Mouse (Mus musculus) MEL (cell line): ENCODE measurements around the gene Plekha5. TPM values are rescaled to one million over a fixed set of nuclear protein-coding genes. Genes with fewer than 3 reads are reported as not detected.
"Not testable (repeated sequence)": the region's sequence is repeated elsewhere in the genome, so short reads cannot be mapped to it uniquely, and the experiment has no call there.

Experiments
- DNase-seq: peaks from one replicate; pipeline ENCODE4 v3.0.0; 2011; ENCODE audit warnings: low read depth, low spot score
- H3K27ac ChIP-seq: 2 replicates; pipeline ENCODE4 v1.5.1; 2012; ENCODE audit warnings: low read depth, mild to moderate bottlenecking, control low read depth, low read length, moderate library complexity; ENCODE audit not compliant: control insufficient read depth
- H3K27me3 ChIP-seq, 2 experiments: fragments of 150-350 bp in 1 of 2; sonication (generic) in 1 of 2; 2 replicates each; pipeline ENCODE4 v1.6.1; 2012; ENCODE audit warnings: low read length in 2 of 2, mild to moderate bottlenecking in 2 of 2, improper control_type of control experiment in 1 of 2, moderate library complexity in 1 of 2; ENCODE audit not compliant: insufficient read depth in 2 of 2, control insufficient read depth in 1 of 2
- H3K36me3 ChIP-seq, 2 experiments: 2 replicates each; pipeline ENCODE4 v1.6.1; 2012 to 2014; ENCODE audit warnings: low read length in 2 of 2, improper control_type of control experiment in 1 of 2, inconsistent platforms in 1 of 2, mild to moderate bottlenecking in 1 of 2; ENCODE audit not compliant: insufficient read depth in 2 of 2, control insufficient read depth in 1 of 2
- H3K4me1 ChIP-seq, 2 experiments: fragments of 150-350 bp in 1 of 2; sonication (generic) in 1 of 2; 2 replicates each; pipeline ENCODE4 v1.6.1; 2012; ENCODE audit warnings: low read length in 2 of 2, improper control_type of control experiment in 1 of 2, mild to moderate bottlenecking in 1 of 2; ENCODE audit not compliant: insufficient read depth in 2 of 2, control insufficient read depth in 1 of 2
- H3K4me3 ChIP-seq, 2 experiments: fragments of 150-350 bp in 1 of 2; sonication (generic) in 1 of 2; 2 replicates each; pipeline ENCODE4 v1.5.1; 2012; ENCODE audit warnings: low read depth in 2 of 2, low read length in 2 of 2, mild to moderate bottlenecking in 2 of 2, moderate library complexity in 2 of 2, control low read depth in 1 of 2, improper control_type of control experiment in 1 of 2; ENCODE audit not compliant: control insufficient read depth in 1 of 2, insufficient read depth in 1 of 2
- H3K79me2 ChIP-seq: 2 replicates; pipeline ENCODE4 v1.6.1; 2012; ENCODE audit warnings: mild to moderate bottlenecking, low read length, moderate library complexity; ENCODE audit not compliant: control insufficient read depth, poor library complexity, insufficient read depth
- H3K9ac ChIP-seq: 2 replicates; pipeline ENCODE4 v1.6.1; 2012; ENCODE audit warnings: low read depth, mild to moderate bottlenecking, control low read depth, low read length, moderate library complexity; ENCODE audit not compliant: control insufficient read depth, poor library complexity, severe bottlenecking
- H3K9me3 ChIP-seq: fragments of 150-350 bp; sonication (generic); replicated peaks from 2 replicates; pipeline ENCODE4 v1.6.1; 2012; ENCODE audit warnings: mild to moderate bottlenecking, low read length, improper control_type of control experiment, moderate library complexity; ENCODE audit not compliant: insufficient read depth
- CHD1 ChIP-seq: IDR thresholded peaks from 2 replicates; pipeline ENCODE4 v1.6.1; 2012; ENCODE audit warnings: low read depth, mild to moderate bottlenecking, inconsistent platforms, low read length, improper control_type of control experiment
- CHD2 ChIP-seq: IDR thresholded peaks from 2 replicates; pipeline ENCODE4 v1.6.1; 2011; ENCODE audit warnings: low read length, improper control_type of control experiment
- GABPA ChIP-seq: IDR thresholded peaks from 2 replicates; pipeline ENCODE4 v1.6.1; 2012; ENCODE audit warnings: low read depth, mild to moderate bottlenecking, inconsistent platforms, low read length, improper control_type of control experiment, moderate library complexity
- GATA1 ChIP-seq: IDR thresholded peaks from 2 replicates; pipeline ENCODE4 v1.6.1; 2011; ENCODE audit warnings: low read depth, low read length, improper control_type of control experiment
- JUND ChIP-seq: IDR thresholded peaks from 2 replicates; pipeline ENCODE4 v1.6.1; 2011; ENCODE audit warnings: low read depth, mild to moderate bottlenecking, improper control_type of control experiment, low read length
- KAT2A ChIP-seq: conservative IDR thresholded peaks from 2 replicates; pipeline ENCODE4 v1.6.1; 2012; ENCODE audit warnings: low read depth, low read length, improper control_type of control experiment, inconsistent platforms
- MXI1 ChIP-seq: IDR thresholded peaks from 2 replicates; pipeline ENCODE4 v1.6.1; 2011; ENCODE audit warnings: mild to moderate bottlenecking, low read depth, low read length, improper control_type of control experiment
- NRF1 ChIP-seq: IDR thresholded peaks from 2 replicates; pipeline ENCODE4 v1.6.1; 2014; ENCODE audit warnings: low read depth, mild to moderate bottlenecking, inconsistent platforms, low read length, improper control_type of control experiment, moderate library complexity; ENCODE audit not compliant: poor library complexity, insufficient read depth, severe bottlenecking
- POLR2AphosphoS2 ChIP-seq: IDR thresholded peaks from 2 replicates; pipeline ENCODE4 v1.6.1; 2011; ENCODE audit warnings: low read length, improper control_type of control experiment
- POLR2AphosphoS5 ChIP-seq: IDR thresholded peaks from 2 replicates; pipeline ENCODE4 v1.6.1; 2012; ENCODE audit warnings: low read depth, borderline replicate concordance, mild to moderate bottlenecking, inconsistent platforms, low read length, moderate library complexity, mixed read lengths
- RCOR1 ChIP-seq: IDR thresholded peaks from 2 replicates; pipeline ENCODE4 v1.6.1; 2012; ENCODE audit warnings: low read depth, mild to moderate bottlenecking, inconsistent platforms, low read length, improper control_type of control experiment
- SMC3 ChIP-seq: IDR thresholded peaks from 2 replicates; pipeline ENCODE4 v1.6.1; 2011; ENCODE audit warnings: low read depth, low read length, improper control_type of control experiment
- TCF12 ChIP-seq: IDR thresholded peaks from 2 replicates; pipeline ENCODE4 v1.6.1; 2014; ENCODE audit warnings: low read depth, mild to moderate bottlenecking, inconsistent platforms, low read length, improper control_type of control experiment, moderate library complexity
- USF2 ChIP-seq, 2 experiments: IDR thresholded peaks; 2 replicates each; pipeline ENCODE4 v1.6.1; 2011 to 2012; ENCODE audit warnings: improper control_type of control experiment in 2 of 2, low read length in 2 of 2, borderline replicate concordance in 1 of 2, inconsistent platforms in 1 of 2, low read depth in 1 of 2, mild to moderate bottlenecking in 1 of 2; ENCODE audit not compliant: insufficient read depth in 1 of 2
- ZKSCAN1 ChIP-seq: IDR thresholded peaks from 2 replicates; pipeline ENCODE4 v1.6.1; 2012; ENCODE audit warnings: low read depth, mild to moderate bottlenecking, inconsistent platforms, low read length, improper control_type of control experiment, moderate library complexity
- polyA plus RNA-seq, 2 experiments: library from polyadenylated mRNA; stranded (reverse) in 1 of 2; unstranded in 1 of 2; fragments of >175 nt in 1 of 2; fragments of >200 nt in 1 of 2; gene quantifications; 2 replicates each; pipeline versions ENCODE4 v1.2.1 to v1.2.4; 2012; ENCODE audit warnings: low replicate concordance in 2 of 2, low read depth in 1 of 2; ENCODE audit not compliant: insufficient read length in 2 of 2, insufficient read depth in 1 of 2, missing spikeins in 1 of 2
- total RNA-seq: library from RNA; depleted of rRNA; stranded (reverse); fragments of 300-350 nt; gene quantifications from 2 replicates; pipeline ENCODE4 v1.2.3, GENCODE M21; 2012

Plekha5 gene
- total and polyA plus RNA-seq, 3 experiments: 0.24 to 0.35 TPM; not detected in 1

DNA sequence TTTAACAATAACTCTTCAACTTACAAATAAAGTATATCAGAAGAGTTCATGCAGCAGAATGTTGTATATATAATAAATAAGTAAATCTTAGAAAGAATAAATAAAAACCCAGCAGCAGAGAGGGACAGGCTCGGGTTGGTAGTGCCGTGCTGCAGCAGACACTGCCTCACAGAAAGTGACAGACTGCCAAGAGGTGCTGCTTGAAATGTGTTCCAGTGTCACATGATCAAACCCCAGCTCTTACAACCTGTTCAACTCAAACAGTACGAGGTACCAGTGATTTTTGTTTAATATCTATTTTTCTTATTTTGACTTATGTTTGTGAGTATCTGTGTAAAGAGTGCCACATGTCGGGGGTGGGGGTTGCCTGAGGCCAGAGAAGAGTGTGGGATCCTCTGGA, 75.1 kb downstream of the Plekha5 start:
- Histone ChIP-seq H3K4me1 (no peaks in the 10 kb centered on the region), H3K79me2 (no peaks in the 10 kb centered on the region), H3K9me3 (no peaks in the 10 kb centered on the region), H3K36me3 (no peaks in the 10 kb centered on the region), H3K4me3 (no peak overlapping the region), H3K9ac (no peak overlapping the region), H3K27me3 (no peaks in the 10 kb centered on the region), H3K27ac (no peak overlapping the region)
- TF ChIP-seq TCF12: no peak
- no peak for TF ChIP-seq KAT2A
- no peak for TF ChIP-seq USF2 (IDR thresholded peaks at IDR 0.05; ENCODE audit: borderline replicate concordance in 1 of 2, insufficient read depth in 1 of 2, low read depth in 1 of 2, low read length in 2 of 2)
- no peak for TF ChIP-seq GABPA
- no peak for DNase-seq

DNA sequence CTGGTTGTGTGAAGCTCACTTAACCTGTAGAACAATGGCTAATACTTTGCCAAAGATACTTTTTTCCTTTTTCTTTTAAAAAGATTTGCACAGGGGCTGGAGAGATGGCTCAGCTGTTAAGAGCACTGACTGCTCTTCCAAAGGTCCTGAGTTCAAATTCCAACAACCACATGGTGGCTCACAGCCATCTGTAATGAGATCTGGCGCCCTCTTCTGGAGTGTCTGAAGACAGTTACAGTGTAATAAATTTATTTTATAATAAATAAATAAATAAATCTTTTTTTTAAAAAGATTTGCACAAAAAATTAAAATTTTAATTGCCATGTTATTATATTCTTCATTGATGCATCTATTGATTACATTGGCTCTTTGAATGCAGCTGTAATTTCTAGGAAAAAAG, 77.0 kb downstream of the Plekha5 start:
- H3K79me2 ChIP-seq, H3K4me3 ChIP-seq, H3K27me3 ChIP-seq, H3K9me3 ChIP-seq, H3K4me1 ChIP-seq, DNase-seq, H3K9ac ChIP-seq, H3K36me3 ChIP-seq, H3K27ac ChIP-seq: not testable (repeated sequence)

GRCm38 (mm10) chr6:140501841-140502240, 78.0 kb downstream of the Plekha5 start:
- no peak overlapping the region for H3K9ac ChIP-seq
- TF ChIP-seq SMC3 (no peak), GABPA (no peak), POLR2AphosphoS5 (no peak), NRF1 (no peak), CHD2 (no peak), USF2 (IDR thresholded peaks at IDR 0.05; ENCODE audit: borderline replicate concordance in 1 of 2, insufficient read depth in 1 of 2, low read depth in 1 of 2, low read length in 2 of 2) (no peak), POLR2AphosphoS2 (no peak)
- DNase-seq: no peak

DNA sequence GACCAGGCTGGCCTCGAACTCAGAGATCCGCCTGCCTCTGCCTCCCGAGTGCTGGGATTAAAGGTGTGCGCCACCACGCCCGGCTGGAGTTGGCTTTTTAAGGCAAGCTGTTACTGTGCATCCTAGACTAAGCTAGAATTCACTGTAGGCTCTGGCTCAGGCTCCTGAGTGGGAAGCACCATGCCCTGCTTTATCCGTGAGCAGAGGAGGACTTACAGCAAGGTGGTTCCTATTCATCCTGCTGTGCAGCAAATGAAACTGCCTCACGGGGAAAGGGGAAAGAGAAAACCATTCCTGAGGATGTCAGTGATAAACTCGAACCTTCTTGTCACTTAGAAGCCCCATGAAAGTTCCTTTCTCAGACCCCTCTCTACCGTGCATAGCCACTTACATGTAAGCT, 80.9 kb downstream of the Plekha5 start:
- Histone ChIP-seq H3K79me2 (no peaks in the 10 kb centered on the region), H3K4me1 (no peaks in the 10 kb centered on the region), H3K36me3 (no peaks in the 10 kb centered on the region), H3K27me3 (no peaks in the 10 kb centered on the region), H3K9ac (no peak overlapping the region), H3K27ac (no peak overlapping the region), H3K4me3 (no peak overlapping the region), H3K9me3 (no peaks in the 10 kb centered on the region)
- TF ChIP-seq POLR2AphosphoS2 (no peak), CHD1 (no peak), JUND (no peak), KAT2A (no peak), RCOR1 (no peak), ZKSCAN1 (no peak), MXI1 (no peak), GATA1 (no peak)
- no peak for DNase-seq

More at GRCm38 (mm10) chr6:140501841-140502240, 78.0 kb downstream of the Plekha5 start:
- H3K36me3 ChIP-seq: no peaks in the 10 kb centered on the region
- H3K9me3 ChIP-seq: no peaks in the 10 kb centered on the region
- no peaks in the 10 kb centered on the region for H3K27me3 ChIP-seq
- no peaks in the 10 kb centered on the region for H3K4me1 ChIP-seq
- H3K27ac ChIP-seq: no peak overlapping the region
- no peaks in the 10 kb centered on the region for H3K79me2 ChIP-seq
- no peak overlapping the region for H3K4me3 ChIP-seq
